9 mouse cellular contexts compared by ENCODE assay signal in genomic region chr11:33733269-33733668, GRCm38 (mm10).
DNase-seq lines count a peak whose midpoint lies in the region; ATAC-seq lines count a peak whose summit lies in the region.
"Had no signal": no experiment of that assay in that cellular context is flagged by ENCODE, and none has a peak within 500 bp of the region (broad histone marks: within the 10 kb centered on the region; RNA-seq: fewer than 3 reads in every experiment).

No protein-coding gene starts in this region.

- DNase-seq in heart, adult 8-10 months (ENCODE audit: low spot score) = peak; percentile 56
- DNase-seq in heart, embryonic 10.5 days (ENCODE audit: low spot score) = no peak
- DNase-seq in adrenal gland, postnatal 4 days (ENCODE audit: low spot score in 2 of 2) = peak; percentile 9 to 46
- peak; percentile 88 for DNase-seq in embryonic facial prominence, embryonic 11.5 days (ENCODE audit: low spot score)
- peak; percentile 67 for DNase-seq in hindbrain, embryonic 10.5 days (ENCODE audit: low spot score)
- DNase-seq in left cerebral cortex, adult 11 months (ENCODE audit: low spot score) = peak; percentile 69
- DNase-seq in telencephalon, adult 2 months (ENCODE audit: low read depth, low spot score) = peak; percentile 38

- H3K4me3 ChIP-seq in heart, embryonic 10.5 days = no peak overlapping the region
- H3K4me3 ChIP-seq in embryonic facial prominence, embryonic 11.5 days (ENCODE audit: low read depth, low read length) = no peak overlapping the region
- no peak overlapping the region for H3K4me3 ChIP-seq in hindbrain, embryonic 10.5 days
- no peak overlapping the region for H3K4me3 ChIP-seq in midbrain, embryonic 12.5 days
- H3K4me3 ChIP-seq: limb, embryonic 15.5 days had no signal

- WGBS in heart, embryonic 10.5 days = 7% methylated on average over 3 of the region's 3 CpGs
- 13% methylated on average over 3 of the region's 3 CpGs for WGBS in embryonic facial prominence, embryonic 11.5 days
- WGBS in hindbrain, embryonic 10.5 days = 10% methylated on average over 3 of the region's 3 CpGs
- 10% methylated on average over 3 of the region's 3 CpGs for whole genome bisulfite sequencing in midbrain, embryonic 12.5 days

- H3K9ac ChIP-seq in embryonic facial prominence, embryonic 11.5 days (replicated peaks; ENCODE audit: low read length) = no peak overlapping the region
- no peak overlapping the region for H3K9ac ChIP-seq in midbrain, embryonic 12.5 days (replicated peaks)
- H3K9ac ChIP-seq: limb, embryonic 15.5 days had no signal

- H3K27me3 ChIP-seq in heart, embryonic 10.5 days (ENCODE audit: insufficient read depth, poor library complexity, severe bottlenecking) = peaks cover 44% of the 10 kb centered on the region; the same call in 1 of the 2 replicates
- no peaks in the 10 kb centered on the region for H3K27me3 ChIP-seq in embryonic facial prominence, embryonic 11.5 days (ENCODE audit: control insufficient read depth, insufficient read depth, low read length)
- H3K27me3 ChIP-seq in hindbrain, embryonic 10.5 days (ENCODE audit: insufficient read depth, poor library complexity, severe bottlenecking) = peaks cover 2% of the 10 kb centered on the region; the same call in 1 of the 2 replicates
- H3K27me3 ChIP-seq in midbrain, embryonic 12.5 days = peaks cover 17% of the 10 kb centered on the region

- no peaks in the 10 kb centered on the region for H3K4me1 ChIP-seq in heart, embryonic 10.5 days
- no peaks in the 10 kb centered on the region for H3K4me1 ChIP-seq in embryonic facial prominence, embryonic 11.5 days (ENCODE audit: control insufficient read depth, insufficient read depth, low read length)
- 0 out of 2 replicates have a peak, but pooled peaks cover 2% of the 10 kb centered on the region for H3K4me1 ChIP-seq in hindbrain, embryonic 10.5 days (replicated peaks)
- no peaks in the 10 kb centered on the region for H3K4me1 ChIP-seq in midbrain, embryonic 12.5 days
- H3K4me1 ChIP-seq: limb, embryonic 15.5 days had no signal

- no peak for ATAC-seq in embryonic facial prominence, embryonic 11.5 days (replicated peaks; ENCODE audit: insufficient number of reproducible peaks, low FRiP score, low TSS enrichment, low read depth)
- ATAC-seq in midbrain, embryonic 12.5 days (ENCODE audit: low FRiP score, low read depth) = 0 out of 2 replicates have a peak, but pooled peaks have one; percentile 47

- H3K36me3 ChIP-seq in heart, embryonic 10.5 days = no peaks in the 10 kb centered on the region
- H3K36me3 ChIP-seq in embryonic facial prominence, embryonic 11.5 days (replicated peaks; ENCODE audit: control insufficient read depth, insufficient read depth, low read depth, low read length) = no peaks in the 10 kb centered on the region
- no peaks in the 10 kb centered on the region for H3K36me3 ChIP-seq in hindbrain, embryonic 10.5 days
- no peaks in the 10 kb centered on the region for H3K36me3 ChIP-seq in midbrain, embryonic 12.5 days
- H3K36me3 ChIP-seq: limb, embryonic 15.5 days had no signal

- no peaks in the 10 kb centered on the region for H3K9me3 ChIP-seq in heart, embryonic 10.5 days
- H3K9me3 ChIP-seq in embryonic facial prominence, embryonic 11.5 days (replicated peaks; ENCODE audit: control insufficient read depth, low read length) = no peaks in the 10 kb centered on the region
- no peaks in the 10 kb centered on the region for H3K9me3 ChIP-seq in hindbrain, embryonic 10.5 days
- no peaks in the 10 kb centered on the region for H3K9me3 ChIP-seq in midbrain, embryonic 12.5 days
- H3K9me3 ChIP-seq: limb, embryonic 15.5 days had no signal

- no peak overlapping the region for H3K4me2 ChIP-seq in embryonic facial prominence, embryonic 11.5 days (ENCODE audit: low read depth, low read length)
- H3K4me2 ChIP-seq in midbrain, embryonic 12.5 days (replicated peaks) = no peak overlapping the region
- H3K4me2 ChIP-seq: limb, embryonic 15.5 days had no signal

- no peak overlapping the region for H3K27ac ChIP-seq in heart, embryonic 10.5 days
- no peak overlapping the region for H3K27ac ChIP-seq in embryonic facial prominence, embryonic 11.5 days (replicated peaks; ENCODE audit: low read depth, low read length)
- no peak overlapping the region for H3K27ac ChIP-seq in hindbrain, embryonic 10.5 days
- H3K27ac ChIP-seq in midbrain, embryonic 12.5 days (replicated peaks) = no peak overlapping the region
- H3K27ac ChIP-seq: limb, embryonic 15.5 days had no signal
